Mouse (Mus musculus) lung, adult 2 months (tissue): ENCODE measurements around the gene Dchs1.

Experiments
- CTCF ChIP-seq: fragments of 200-500 bp; IDR thresholded peaks from 2 replicates; pipeline ENCODE4 v1.5.1; 2011; ENCODE audit warnings: mild to moderate bottlenecking, low read length, control low read depth; ENCODE audit not compliant: insufficient read depth
- POLR2A ChIP-seq: fragments of 200-500 bp; IDR thresholded peaks from 2 replicates; pipeline ENCODE4 v1.6.1; 2011; ENCODE audit warnings: low read depth, mild to moderate bottlenecking, control low read depth, low read length, borderline replicate concordance; ENCODE audit errors: extremely low read depth

GRCm38 (mm10) chr7:105752716-105753115, 34.7 kb downstream of the Dchs1 start:
- TF ChIP-seq CTCF (no peak), POLR2A (no peak)
